Mouse (Mus musculus): ENCODE data around the gene Dner.

Gene Dner

GRCm38 (mm10) chr1:84695517-84696411, at the start of gene Dner:
TSS of gene Dner (minus strand) at chr1:84696221.
- peak; percentile 56 for DNase-seq

- DNase-seq, result no peak
Measured at GRCm38 (mm10) chr1:84742156-84742555, 46.1 kb upstream of the Dner start.

GRCm38 (mm10) chr1:84740080-84740479, 44.1 kb upstream of the Dner start:
- DNase-seq, result no peak

GRCm38 (mm10) chr1:84737097-84737496, 41.1 kb upstream of the Dner start:
- DNase-seq, result no peak

GRCm38 (mm10) chr1:84733799-84734198, 37.8 kb upstream of the Dner start:
- DNase-seq, result no peak

GRCm38 (mm10) chr1:84731763-84732162, 35.7 kb upstream of the Dner start:
- no peak for DNase-seq

- DNase-seq, result no peak
Measured at GRCm38 (mm10) chr1:84722841-84723240, 26.8 kb upstream of the Dner start.

- no peak for DNase-seq
Measured at GRCm38 (mm10) chr1:84722371-84722770, 26.4 kb upstream of the Dner start.

- no peak for DNase-seq
Measured at GRCm38 (mm10) chr1:84721942-84722341, 25.9 kb upstream of the Dner start.

GRCm38 (mm10) chr1:84709810-84710785, 14.1 kb upstream of the Dner start:
- DNase-seq, result peak; percentile 49

GRCm38 (mm10) chr1:84709406-84709805, 13.4 kb upstream of the Dner start:
- peak; percentile 53 for DNase-seq

- no peak for DNase-seq
Measured at GRCm38 (mm10) chr1:84700254-84700653, 4.2 kb upstream of the Dner start.

- DNase-seq, result peak; percentile 56
Measured at GRCm38 (mm10) chr1:84697136-84697535, 1.1 kb upstream of the Dner start.

GRCm38 (mm10) chr1:84694688-84695474, 1.1 kb downstream of the Dner start:
- DNase-seq, result peak; percentile 68

- DNase-seq, result no peak
Measured at GRCm38 (mm10) chr1:84677910-84678309, 18.1 kb downstream of the Dner start.

GRCm38 (mm10) chr1:84668100-84668846, 27.7 kb downstream of the Dner start:
- no peak for DNase-seq

- DNase-seq, result no peak
Measured at GRCm38 (mm10) chr1:84667660-84668059, 28.4 kb downstream of the Dner start.

- DNase-seq, result no peak
Measured at GRCm38 (mm10) chr1:84664377-84665118, 31.5 kb downstream of the Dner start.

- DNase-seq, result peak; percentile 25
Measured at GRCm38 (mm10) chr1:84646781-84647180, 49.2 kb downstream of the Dner start.

GRCm38 (mm10) chr1:84640463-84640862, 55.6 kb downstream of the Dner start:
- DNase-seq, result no peak

- DNase-seq, result no peak
Measured at GRCm38 (mm10) chr1:84636890-84637289, 59.1 kb downstream of the Dner start.
